Mouse (Mus musculus): ENCODE data around the gene Lgals1. TPM values are rescaled to one million over a fixed set of nuclear protein-coding genes. Genes with fewer than 3 reads are reported as not detected.
A peak's percentile ranks its signal among the peaks of the same experiment; 100 is the strongest.
"Not testable (repeated sequence)": the region's sequence is repeated elsewhere in the genome, so short reads cannot be mapped to it uniquely, and the experiment has no call there.

Lgals1 gene
- total RNA-seq (2015; ENCODE audit: low replicate concordance) (46.1 and 56.2 TPM in 2 replicates), total RNA-seq (2017; ENCODE audit: low replicate concordance) (77.5 and 79.0 TPM in 2 replicates)

DNA sequence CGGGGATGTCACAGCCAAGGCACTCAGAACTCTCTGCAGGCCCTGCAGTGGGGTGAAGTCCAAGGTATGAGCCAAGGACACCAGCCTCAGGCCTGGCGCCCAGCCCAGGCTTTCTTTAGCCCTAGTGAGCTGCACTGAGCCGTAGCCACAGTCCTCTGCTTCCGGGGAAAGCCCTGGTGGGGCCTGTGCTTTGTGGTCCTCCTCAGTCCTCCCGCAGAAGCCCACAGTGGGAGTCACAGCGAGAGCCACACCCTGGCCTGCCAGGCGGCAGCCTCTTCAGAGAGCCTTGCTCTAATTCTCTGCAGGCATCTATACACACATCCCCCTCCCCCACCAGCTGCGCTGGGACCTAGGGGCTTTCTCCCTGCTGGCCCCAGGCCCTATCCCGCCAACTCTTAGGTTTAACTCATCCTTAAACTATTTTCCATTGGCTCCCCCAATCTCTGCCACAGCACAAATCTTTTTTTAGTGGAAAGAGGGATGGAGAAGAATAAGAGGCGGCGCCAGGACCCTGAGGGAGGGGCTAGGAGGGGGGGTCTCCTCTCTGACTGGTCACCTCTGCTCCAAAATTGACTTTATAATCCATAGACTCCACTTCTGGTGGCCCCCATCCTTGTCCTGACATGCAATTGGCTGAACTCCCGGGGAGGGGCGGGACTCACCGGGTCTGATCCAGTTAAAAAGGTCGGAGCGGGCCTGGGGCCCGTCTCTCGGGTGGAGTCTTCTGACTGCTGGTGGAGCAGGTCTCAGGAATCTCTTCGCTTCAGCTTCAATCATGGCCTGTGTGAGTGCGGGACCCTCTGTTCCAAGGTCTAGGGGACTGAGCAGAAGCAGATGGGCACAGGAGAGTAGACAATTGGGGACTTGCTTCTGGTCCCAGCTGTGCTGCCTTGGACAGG is at the start of gene Lgals1:
TSS of gene Lgals1 (plus strand) at position 705 of the 899 bp plus-strand sequence.
- 0 out of 2 replicates have a peak, but pooled peaks have one; percentile 13 for ATAC-seq (replicated peaks; ENCODE audit: low FRiP score, poor library complexity, severe bottlenecking)

DNA sequence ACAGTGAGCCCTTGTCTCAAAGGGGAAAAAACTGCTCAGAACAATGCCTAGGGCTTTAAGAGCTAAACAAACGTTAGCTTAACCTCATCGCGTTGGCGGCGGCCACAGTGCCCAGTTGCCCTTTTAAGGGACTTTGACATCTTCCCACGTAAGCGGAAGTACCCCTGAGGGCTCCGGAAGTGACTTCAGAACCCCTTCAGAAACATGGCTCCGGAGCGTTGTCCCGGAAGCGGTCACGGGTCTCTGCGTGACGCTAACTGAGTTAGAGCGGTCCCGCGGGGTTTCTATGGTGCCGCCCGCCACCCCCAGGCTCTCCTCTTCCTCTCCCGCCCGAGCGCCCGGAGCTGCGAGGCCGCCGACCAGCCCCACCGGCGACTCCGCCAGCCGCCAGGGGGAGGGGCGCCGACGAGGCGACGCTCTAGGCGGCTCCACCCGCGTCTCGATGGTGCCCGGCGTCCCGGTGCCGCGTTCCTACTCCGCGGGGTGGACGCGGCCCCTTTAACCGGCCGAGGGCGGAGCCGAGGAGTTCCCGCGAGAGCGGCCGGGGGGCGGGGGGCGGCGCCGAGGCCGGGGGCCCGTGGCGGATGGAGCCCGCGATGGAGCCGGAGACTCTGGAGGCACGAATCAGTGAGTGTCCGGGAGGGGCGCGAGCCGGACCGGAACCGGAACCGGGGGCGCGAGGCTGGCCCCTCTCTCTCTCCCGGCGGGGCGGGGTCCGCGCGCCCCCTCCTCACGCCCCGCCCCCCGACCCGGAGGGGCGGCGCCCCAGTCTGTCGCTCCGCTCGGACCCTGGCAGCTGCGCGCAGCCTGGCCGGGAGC is 49.3 kb upstream of the Lgals1 start, which contains the start of gene Gga1:
TSS of gene Gga1 (plus strand) at position 200 of the 819 bp plus-strand sequence.
- peak; percentile 81 for ATAC-seq (replicated peaks; ENCODE audit: low FRiP score, poor library complexity, severe bottlenecking)

DNA sequence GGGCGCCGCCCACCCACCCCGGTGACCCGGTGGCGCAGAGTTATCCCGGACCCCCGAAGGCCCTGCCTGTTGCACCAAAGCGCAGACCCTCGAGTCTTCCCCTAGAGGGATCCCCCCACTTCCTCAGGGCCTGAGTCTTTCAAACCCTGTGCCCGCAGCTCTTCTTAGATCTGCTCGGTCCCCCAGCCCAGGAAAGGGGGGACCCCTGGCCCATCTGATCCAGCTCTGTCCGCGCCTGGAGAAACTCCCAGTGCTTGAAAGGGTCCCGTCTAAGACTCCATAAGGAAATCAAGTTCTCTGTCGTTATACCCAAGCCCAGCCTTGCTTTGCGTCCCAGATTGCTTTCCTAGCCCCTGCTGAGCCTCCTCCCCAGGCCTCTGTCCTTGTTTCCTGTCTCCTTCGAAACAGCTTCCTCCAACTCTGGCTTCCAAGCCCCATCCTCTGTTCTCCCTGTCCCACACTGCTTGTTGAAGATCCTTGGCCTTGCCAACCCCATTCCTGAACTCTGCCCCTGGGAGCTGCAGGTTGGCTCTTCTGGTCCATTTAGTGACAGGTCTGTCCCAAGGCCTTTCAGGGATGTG is 48.6 kb upstream of the Lgals1 start:
- ATAC-seq (replicated peaks; ENCODE audit: low FRiP score, poor library complexity, severe bottlenecking): no peak

DNA sequence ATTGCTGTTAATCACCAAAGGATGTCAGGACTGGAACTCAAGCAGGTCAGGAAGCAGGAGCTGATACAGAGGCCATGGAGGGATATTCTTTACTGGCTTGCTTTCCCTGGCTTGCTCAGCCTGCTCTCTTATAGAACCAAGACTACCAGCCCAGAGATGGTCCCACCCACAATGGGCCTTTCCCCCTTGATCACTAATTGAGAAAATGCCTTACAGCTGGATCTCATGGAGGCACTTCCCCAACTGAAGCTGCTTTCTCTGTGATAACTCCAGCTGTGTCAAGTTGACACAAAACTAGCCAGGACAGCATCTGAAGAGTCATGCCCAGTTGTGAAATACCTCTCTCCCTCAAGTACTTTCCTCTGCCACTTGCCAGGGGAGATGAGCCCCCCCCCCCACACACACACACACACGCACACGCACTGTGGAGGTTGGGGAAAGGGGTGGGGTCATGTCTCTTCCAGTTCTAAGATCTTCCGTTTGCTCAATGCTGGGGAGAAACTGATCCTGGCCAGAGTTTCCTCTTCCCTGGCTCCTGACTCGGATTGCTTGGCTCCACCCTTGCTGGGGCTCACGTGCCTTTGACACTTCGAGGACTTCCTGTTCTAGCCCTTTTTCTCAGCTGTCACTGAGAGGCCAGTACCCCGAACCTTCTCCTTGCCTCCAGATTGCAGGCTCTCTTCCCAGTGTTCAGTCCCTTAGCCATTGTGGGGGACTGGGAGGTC is 47.6 kb upstream of the Lgals1 start:
- ATAC-seq (replicated peaks; ENCODE audit: low FRiP score, poor library complexity, severe bottlenecking): not testable (repeated sequence)

DNA sequence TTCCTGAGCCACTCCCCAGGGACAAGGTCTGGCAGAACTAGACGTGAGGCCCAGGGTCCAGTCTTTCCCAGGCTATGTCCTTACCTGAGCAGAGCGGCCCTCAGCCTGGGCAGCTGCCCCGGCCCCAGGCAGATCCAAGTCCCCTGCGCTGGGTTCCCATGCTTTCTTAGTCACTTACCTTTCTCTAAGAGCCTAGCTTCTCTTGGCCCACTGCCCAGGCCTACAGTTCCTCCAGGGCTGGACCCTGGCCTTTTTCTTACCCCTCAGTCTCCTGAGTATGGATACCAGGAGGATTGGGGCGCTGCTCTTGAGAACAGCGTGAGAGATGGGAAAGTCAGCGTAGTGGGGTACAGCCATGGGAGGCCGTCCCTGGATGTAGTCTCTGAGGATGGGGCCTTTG is 46.1 kb upstream of the Lgals1 start:
- ATAC-seq (replicated peaks; ENCODE audit: low FRiP score, poor library complexity, severe bottlenecking): no peak

DNA sequence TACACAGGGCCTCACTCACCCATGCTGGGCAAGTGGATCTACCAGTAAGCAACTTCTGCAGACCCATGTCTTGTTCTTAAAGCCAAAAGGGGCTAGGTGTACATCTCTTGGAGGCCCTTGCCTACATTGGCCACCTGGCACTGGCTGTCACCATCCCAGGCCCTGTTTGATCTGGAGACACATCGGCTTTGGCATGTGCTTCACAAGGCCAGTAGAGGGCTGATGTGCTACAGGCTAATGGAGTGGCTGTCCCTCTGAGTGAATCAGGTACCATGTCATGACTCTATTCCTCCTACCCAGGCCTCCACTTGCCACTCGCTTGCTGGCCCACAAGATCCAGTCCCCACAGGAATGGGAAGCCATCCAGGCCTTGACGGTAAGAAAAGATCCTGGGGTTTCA is 44.7 kb upstream of the Lgals1 start:
- no peak for ATAC-seq (replicated peaks; ENCODE audit: low FRiP score, poor library complexity, severe bottlenecking)

DNA sequence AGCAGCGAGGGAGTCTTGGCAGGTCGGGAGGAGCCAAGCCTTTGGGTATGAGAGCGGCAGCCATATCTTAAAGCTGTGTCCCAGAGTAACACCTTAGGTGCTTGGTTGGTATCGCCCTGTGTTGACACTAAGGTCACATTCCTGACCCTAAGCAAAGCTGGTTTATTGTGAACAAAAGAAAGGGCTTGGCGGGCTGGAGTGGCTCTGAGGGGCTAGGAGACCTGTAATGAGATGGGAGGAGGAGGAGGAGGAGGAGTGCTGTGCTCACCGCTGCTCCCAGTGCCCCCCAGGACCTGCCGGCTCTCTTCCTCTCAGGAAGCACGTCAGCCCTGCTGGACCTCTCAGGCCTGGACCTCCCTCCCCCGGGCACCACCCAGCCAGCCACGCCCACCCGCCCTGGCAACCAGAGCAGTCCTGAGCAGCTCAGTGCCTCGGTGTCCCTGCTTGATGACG is 37.1 kb upstream of the Lgals1 start:
- no peak for ATAC-seq (replicated peaks; ENCODE audit: low FRiP score, poor library complexity, severe bottlenecking)

DNA sequence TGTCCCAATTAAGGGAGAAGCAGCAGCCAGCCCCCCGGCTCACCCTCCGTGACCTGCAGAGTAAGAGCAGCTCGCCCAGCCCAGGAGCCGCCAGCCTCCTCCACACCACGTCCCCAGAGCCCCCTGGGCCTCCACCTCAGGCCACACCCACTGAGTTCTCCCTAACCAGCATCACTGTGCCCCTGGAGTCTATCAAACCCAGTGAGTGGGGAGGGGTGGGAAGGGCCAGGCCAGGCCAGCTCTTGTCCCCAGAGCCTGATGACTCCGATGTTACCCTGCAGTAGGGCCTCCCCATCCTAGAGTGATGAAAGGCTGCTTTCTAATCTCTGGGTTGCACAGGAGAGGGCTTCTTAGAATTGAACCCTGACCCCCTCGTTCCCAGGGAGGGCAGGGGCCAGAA is 34.1 kb upstream of the Lgals1 start:
- no peak for ATAC-seq (replicated peaks; ENCODE audit: low FRiP score, poor library complexity, severe bottlenecking)

DNA sequence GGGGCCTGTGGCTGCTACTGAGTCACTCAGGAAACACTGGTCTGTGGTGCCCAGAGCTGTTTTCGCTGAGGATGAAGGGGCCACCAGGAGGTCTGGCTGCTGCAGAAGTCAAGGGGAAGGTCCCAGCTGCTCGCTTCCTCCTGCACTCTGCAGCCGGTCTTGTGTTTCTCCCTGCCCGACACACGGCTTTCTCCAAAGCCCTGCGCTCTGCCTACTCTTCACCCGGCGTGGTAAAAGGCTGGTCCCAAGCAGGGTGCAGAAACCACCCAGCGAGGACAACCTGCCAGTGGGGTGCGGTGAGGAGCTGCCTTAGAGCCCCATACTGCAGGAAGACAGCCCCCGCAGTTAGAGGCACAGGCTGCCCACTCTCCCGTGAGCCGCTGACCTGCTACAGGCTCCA is 31.8 kb upstream of the Lgals1 start:
- no peak for ATAC-seq (replicated peaks; ENCODE audit: low FRiP score, poor library complexity, severe bottlenecking)

DNA sequence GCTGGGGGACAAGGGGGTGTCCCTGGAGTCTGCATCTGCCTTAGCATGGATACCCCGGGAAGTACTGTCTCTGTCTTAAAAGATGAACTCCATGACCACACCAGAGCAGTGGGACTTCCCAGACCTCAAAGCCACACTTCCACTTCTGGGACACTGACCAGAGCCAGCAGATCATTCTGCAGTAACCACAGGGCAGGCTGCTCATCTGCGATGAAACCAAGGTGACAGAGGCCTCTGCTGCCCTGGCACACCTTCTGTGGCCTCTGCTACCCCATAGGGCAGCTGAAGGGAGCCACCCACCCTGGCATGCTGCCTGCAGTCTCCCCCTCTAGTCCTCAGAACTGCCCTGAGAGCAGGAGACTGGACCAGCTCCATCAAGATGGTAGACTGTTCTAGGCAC is 30.8 kb upstream of the Lgals1 start:
- no peak for ATAC-seq (replicated peaks; ENCODE audit: low FRiP score, poor library complexity, severe bottlenecking)

DNA sequence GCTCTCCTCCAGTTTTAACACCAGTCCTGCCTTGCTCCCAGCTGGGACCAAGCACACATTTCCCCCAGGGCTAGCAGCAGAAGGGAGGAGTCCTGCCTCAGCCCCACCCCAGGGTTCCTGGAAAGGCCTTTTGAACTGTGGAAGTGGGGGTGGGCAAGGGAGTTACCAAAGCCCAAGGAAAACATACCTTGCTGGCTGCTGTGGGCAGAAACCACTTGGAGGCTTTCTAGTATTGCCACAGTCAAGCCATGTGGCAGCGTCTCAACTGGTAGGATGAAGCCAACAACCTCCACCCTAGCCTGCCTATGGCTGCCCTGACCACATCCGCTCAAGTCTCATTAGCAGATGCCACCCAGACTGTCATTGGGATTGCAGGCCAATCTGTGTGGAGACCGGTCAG is 30.4 kb upstream of the Lgals1 start:
- no peak for ATAC-seq (replicated peaks; ENCODE audit: low FRiP score, poor library complexity, severe bottlenecking)

DNA sequence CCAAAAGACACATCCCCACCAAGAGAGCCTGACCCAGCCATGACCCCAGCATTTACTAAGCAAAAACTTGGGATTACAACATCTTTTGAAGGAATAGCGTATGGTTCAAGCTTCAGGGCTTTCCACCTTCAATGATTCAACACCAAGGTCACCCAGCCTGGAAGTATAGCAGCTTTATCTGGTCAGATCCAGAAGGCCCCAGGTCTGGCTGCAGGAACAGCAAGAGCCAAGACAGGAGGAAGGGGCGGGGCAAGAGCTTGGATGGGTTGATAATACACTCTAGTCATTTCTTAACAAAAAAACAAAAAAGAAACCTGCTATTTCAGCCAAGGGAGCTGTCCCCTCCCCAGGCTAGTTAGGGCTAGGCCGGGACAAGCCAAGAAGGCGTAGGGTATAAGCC is 29.0 kb upstream of the Lgals1 start:
- ATAC-seq (replicated peaks; ENCODE audit: low FRiP score, poor library complexity, severe bottlenecking): no peak

DNA sequence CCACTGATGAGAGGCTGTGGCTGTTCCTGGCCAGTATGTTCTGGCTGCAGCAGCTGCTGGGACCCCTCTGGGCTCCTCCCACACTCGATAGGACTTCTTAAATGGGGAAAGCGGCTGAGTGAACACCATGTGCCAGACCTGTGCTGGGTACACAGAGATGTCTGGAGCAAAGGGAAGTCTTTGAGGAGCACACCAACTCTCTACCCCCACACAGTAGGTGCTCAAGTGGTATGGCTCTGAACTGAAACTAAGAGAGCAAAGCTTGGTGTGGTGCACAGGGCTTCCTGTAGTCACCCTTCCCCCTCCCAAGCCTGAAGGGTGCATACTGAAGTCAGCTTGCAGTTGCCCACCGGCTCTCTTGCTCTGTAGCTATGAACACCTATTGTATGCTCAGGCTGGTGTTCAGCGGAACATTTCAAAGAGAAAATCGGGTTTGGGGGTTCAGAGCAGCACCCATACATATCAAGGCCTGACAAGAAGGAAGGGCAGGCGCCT is 28.0 kb upstream of the Lgals1 start:
- no peak for ATAC-seq (replicated peaks; ENCODE audit: low FRiP score, poor library complexity, severe bottlenecking)

DNA sequence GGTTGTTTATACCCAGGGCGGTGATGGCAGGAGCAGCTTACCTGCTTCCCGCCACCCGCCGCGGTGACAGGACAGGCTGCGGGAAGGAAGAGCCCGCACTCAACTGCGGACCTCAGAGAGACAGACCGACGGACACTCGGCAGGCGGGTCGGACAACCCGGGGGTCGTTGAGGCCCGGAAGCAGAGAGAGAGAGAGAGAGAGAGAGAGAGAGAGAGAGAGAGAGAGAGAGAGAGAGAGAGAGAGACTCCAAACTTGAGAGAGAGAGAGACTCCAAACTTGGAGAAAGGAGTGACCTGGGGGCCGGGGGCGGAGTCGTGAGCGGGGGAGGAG is 27.2 kb upstream of the Lgals1 start, which contains the start of gene Gm49510:
TSS of gene Gm49510 (plus strand) at position 259 of the 331 bp plus-strand sequence.
- no peak for ATAC-seq (replicated peaks; ENCODE audit: low FRiP score, poor library complexity, severe bottlenecking)

DNA sequence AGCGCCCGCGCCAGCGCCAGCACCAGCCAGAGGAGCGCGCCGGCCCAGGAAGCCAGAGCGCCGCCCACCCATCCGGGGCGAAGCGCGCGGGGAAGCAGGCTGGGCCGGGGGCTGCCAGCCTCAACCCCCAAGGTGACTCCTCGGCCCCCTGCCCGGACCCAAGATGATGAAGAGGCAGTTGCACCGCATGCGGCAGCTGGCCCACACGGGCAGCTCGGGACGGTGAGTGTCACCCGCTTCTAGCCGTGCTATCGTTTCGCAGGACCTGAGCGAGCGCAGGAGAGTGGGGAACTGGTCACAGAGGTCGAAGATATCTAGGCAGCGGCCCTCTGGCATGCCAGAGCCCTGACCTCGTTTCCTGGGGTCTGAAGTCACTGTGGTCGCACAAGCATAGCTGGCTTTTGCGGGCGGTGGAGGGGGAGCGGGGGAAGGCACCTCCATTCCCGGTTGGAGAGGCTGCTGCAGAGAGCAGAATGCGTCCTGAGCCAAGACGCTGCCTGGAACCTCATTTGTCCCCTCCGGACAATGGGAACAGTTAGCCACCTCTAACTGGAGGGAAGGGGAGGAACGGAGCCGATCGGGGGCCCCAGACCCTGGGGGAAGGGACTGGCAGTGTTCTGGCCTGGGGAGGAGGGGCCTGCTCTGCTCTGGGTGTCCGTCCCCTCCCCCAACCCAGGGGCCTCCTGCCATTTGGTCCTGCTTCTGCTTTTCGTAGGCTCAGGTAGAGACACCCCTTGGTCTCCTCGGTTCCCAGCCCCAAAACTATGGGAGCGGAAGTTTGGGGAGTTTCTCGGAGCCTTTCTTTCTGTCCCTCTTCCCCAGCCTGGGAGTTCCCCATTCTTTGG is 26.6 kb upstream of the Lgals1 start, which contains the start of gene Sh3bp1:
TSS of gene Sh3bp1 (plus strand) at position 29 of the 845 bp plus-strand sequence.
- 0 out of 2 replicates have a peak, but pooled peaks have one; percentile 28 for ATAC-seq (replicated peaks; ENCODE audit: low FRiP score, poor library complexity, severe bottlenecking)

DNA sequence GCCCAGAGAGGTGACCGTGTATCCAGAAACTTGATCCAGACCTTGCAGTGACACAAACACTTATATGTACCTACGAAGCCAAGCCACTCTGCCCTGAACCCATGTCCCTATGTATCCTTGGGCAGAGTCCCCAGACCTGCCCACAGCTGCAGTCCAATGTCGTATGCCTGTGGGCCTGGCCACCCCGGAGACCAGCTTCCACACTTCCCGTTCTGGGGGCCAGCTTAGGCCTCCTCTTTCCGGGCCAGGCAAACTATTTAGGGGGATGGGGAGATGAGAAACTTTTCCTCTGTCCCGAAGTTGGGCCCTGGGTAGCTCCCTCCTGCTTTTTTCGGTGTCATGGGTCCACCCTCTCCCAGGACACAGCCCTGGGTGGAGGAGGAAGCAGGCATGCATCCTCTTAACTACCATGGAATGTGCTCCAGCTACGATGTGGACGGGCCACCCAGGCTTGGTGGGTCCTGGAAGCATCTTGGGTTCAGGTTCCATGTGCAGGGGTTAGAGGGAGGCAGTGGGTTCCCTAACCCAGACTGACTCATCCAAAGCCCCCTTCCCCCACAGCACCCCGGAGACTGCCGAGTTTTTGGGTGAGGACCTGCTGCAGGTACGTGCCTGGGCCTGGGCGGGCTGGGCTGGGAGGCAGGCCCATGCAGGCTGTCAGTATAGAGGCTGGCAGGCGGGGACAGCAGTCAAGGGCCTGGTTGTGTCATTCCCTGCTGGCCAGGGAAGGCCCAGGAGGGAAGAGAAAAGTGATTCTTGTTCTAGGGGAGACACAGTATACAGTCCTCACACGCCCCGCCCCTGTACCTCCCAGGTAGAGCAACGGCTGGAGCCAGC is 25.7 kb upstream of the Lgals1 start:
- ATAC-seq (replicated peaks; ENCODE audit: low FRiP score, poor library complexity, severe bottlenecking): no peak

DNA sequence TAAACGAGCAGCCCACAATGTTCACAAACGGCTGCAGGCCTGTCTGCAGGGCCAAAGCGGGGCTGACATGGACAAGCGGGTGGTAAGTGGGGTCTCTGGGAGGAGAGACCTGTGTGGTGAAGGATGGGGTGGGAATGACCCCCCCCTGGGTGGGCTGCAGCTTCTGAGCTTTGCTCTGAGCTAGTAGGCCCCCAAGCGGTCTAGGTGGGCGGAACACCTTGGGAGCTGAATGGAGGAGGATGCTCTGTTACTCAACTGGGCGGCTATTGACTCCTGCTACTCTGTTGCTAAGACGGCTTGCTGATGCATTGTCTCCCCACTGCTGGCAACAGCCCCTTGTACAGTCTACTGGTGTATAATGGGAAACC is 25.1 kb upstream of the Lgals1 start:
- no peak for ATAC-seq (replicated peaks; ENCODE audit: low FRiP score, poor library complexity, severe bottlenecking)

DNA sequence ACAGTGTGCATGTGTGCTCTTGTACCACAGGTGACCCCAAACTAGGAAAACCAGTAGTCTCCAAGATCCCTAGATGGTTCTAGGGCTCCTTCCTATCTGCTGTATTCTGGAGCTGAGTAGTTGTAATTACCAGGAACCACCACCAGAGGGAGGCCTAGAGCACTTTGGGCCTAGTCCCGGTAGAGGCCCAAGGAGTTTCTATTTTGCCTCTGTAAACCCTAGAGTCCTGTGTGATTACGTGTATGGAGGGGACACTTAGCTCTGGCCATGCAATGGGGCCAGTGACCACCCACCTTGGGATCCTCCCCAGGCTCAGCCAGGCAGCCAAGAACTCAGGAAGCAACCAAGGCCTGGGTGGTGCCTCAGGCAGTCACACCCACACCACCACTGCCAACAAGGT is 23.3 kb upstream of the Lgals1 start:
- ATAC-seq (replicated peaks; ENCODE audit: low FRiP score, poor library complexity, severe bottlenecking): peak; percentile 68
